Mouse (Mus musculus): ENCODE results near the gene Ccdc96. TPM values are rescaled to one million over a fixed set of nuclear protein-coding genes. Genes with fewer than 3 reads are reported as not detected.

The Ccdc96 gene
- polyA plus RNA-seq, 1 experiment from 2014 or later: 0.60 TPM

Other genes starting within 250 kb of the Ccdc96 start
- gene Sorcs2, start 86.4 kb upstream of the Ccdc96 start, polyA plus RNA-seq (2014; fragmentation: Nextera tagmentation; extraction: Ambion mirVana): 6.4 and 8.3 TPM in 2 replicates
- 57.5 and 59.4 TPM in 2 replicates for gene Grpel1, start 19.6 kb upstream of the Ccdc96 start, polyA plus RNA-seq (2014; fragmentation: Nextera tagmentation; extraction: Ambion mirVana)
- gene Tada2b, start 303 bp upstream of the Ccdc96 start, polyA plus RNA-seq (2014; fragmentation: Nextera tagmentation; extraction: Ambion mirVana): 2.8 and 3.2 TPM in 2 replicates
- gene Tbc1d14, start 108.7 kb downstream of the Ccdc96 start, polyA plus RNA-seq (2014; fragmentation: Nextera tagmentation; extraction: Ambion mirVana): 37.7 and 40.3 TPM in 2 replicates
- gene D5Ertd579e, start 211.4 kb downstream of the Ccdc96 start, polyA plus RNA-seq (2014; fragmentation: Nextera tagmentation; extraction: Ambion mirVana): 22.2 and 28.4 TPM in 2 replicates

Data from limb, embryonic 11.5 days (tissue).